Mouse (Mus musculus) hindbrain, embryonic 11.5 days (tissue): ENCODE measurements around the gene Ddx25. TPM values are rescaled to one million over a fixed set of nuclear protein-coding genes. Genes with fewer than 3 reads are reported as not detected.

ENCODE experiments used
- ATAC-seq: fragments of 200-750 bp; cut with Nextera tagmentation; 2 replicates; pipeline ENCODE4 v1.8.0; 2017; ENCODE audit warnings: mild to moderate bottlenecking, moderate TSS enrichment, moderate library complexity; ENCODE audit not compliant: low FRiP score
- DNase-seq: peaks from one replicate; pipeline ENCODE4 v3.0.0-alpha.2; 2015; ENCODE audit warnings: low spot score
- H3K27ac ChIP-seq: fragments of 300-500 bp; sonication (generic); 2 replicates; pipeline ENCODE4 v1.5.1; 2014; ENCODE audit warnings: mild to moderate bottlenecking, low read depth, low read length
- H3K27me3 ChIP-seq: fragments of 300-500 bp; sonication (generic); 2 replicates; pipeline ENCODE4 v1.6.1; 2014; ENCODE audit warnings: mild to moderate bottlenecking, low read length, moderate library complexity, mixed read lengths; ENCODE audit not compliant: control insufficient read depth, insufficient read depth
- H3K36me3 ChIP-seq: fragments of 300-500 bp; sonication (generic); 2 replicates; pipeline ENCODE4 v1.6.1; 2014; ENCODE audit warnings: mild to moderate bottlenecking, low read length, moderate library complexity, mixed read lengths; ENCODE audit not compliant: control insufficient read depth, insufficient read depth
- H3K4me1 ChIP-seq: fragments of 300-500 bp; sonication (generic); replicated peaks from 2 replicates; pipeline ENCODE4 v1.6.1; 2014; ENCODE audit warnings: low read length, mixed read lengths; ENCODE audit not compliant: control insufficient read depth, insufficient read depth
- H3K4me2 ChIP-seq: fragments of 300-500 bp; sonication (generic); replicated peaks from 2 replicates; pipeline ENCODE4 v1.6.1; 2014; ENCODE audit warnings: mild to moderate bottlenecking, low read depth, low read length
- H3K4me3 ChIP-seq: fragments of 300-500 bp; sonication (generic); 2 replicates; pipeline ENCODE4 v1.5.1; 2014; ENCODE audit warnings: low read depth, low read length
- H3K9ac ChIP-seq: fragments of 300-500 bp; sonication (generic); 2 replicates; pipeline ENCODE4 v1.6.1; 2014; ENCODE audit warnings: low read depth, low read length
- H3K9me3 ChIP-seq: fragments of 300-500 bp; sonication (generic); 2 replicates; pipeline ENCODE4 v1.6.1; 2016; ENCODE audit warnings: low read length; ENCODE audit not compliant: control insufficient read depth
- WGBS: fragments of 180-500 bp; shearing (Covaris S2); extraction: QIAGEN DNeasy Blood & Tissue Kit; methylation state at CpG from one replicate; pipeline ENCODE4 v1.1.7; 2014; 5-methylcytosine and 5-hydroxymethylcytosine counted together
- polyA plus RNA-seq: library from polyadenylated mRNA; unstranded; fragments of >200 nt; fragmentation: Nextera tagmentation; extraction: Ambion mirVana; gene quantifications from 2 replicates; pipeline ENCODE4 v1.2.1, GENCODE M21; 2014

The Ddx25 gene
- 9.7 and 10.0 TPM in 2 replicates for polyA plus RNA-seq

DNA sequence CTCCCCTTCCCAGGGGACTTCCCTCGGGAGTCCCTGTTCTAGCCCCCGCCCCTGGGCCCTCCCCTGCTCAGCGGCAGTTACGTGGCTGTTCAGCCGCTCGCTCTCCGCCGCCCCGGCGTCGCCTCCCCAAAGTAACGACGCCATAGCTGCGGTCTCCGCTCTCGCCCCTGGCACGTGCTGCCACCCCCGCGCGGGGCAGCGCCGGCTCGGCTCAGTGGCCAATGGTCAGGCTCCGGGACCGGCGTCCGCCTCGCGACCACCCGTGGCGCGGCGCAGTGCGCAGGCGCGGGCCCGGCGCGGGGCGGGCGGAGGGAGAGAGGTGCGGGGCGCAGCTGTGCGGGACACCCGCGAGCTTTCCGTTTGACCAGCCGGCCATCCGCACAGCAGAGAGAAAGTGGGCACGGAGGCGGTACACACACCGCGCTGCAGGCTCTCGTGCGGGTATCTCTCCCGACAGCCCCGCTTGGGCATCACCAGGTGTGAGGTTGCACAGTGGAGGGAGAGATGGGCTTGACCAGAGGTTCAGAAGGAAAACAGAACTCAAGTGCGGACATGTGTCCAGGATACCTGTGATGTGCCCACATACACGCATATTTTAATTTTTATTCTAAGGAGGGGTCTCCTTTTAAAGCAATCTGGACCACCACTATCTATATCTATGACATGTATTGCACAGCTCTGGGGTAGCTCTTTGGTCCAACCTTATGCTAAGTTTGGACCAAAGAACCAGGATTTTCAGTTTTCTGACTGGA, at the start of gene Ddx25, which contains the start of gene Pus3:
Ddx25 (minus strand) TSS at position 272 of the 752 bp plus-strand sequence.
Pus3 (plus strand) TSS at position 339 of the 752 bp plus-strand sequence.
- DNase-seq (peak; percentile 87), ATAC-seq (peak; percentile 89)
- Histone ChIP-seq H3K27ac (0 out of 2 replicates have a peak within 1 kb of the TSS, but pooled peaks have one; percentile 39), H3K36me3 (peaks cover 3% of the 10 kb centered on the region), H3K4me1 (peaks cover 6% of the 10 kb centered on the region; the same call in 1 of the 2 replicates), H3K4me2 (peak within 1 kb of the TSS; percentile 88), H3K27me3 (peaks cover 2% of the 10 kb centered on the region; the same call in 1 of the 2 replicates), H3K9ac (peak within 1 kb of the TSS; percentile 72), H3K9me3 (no peaks in the 10 kb centered on the region), H3K4me3 (peak within 1 kb of the TSS; percentile 67)
- WGBS: under 1% methylated on average over 54 of the region's 59 CpGs

DNA sequence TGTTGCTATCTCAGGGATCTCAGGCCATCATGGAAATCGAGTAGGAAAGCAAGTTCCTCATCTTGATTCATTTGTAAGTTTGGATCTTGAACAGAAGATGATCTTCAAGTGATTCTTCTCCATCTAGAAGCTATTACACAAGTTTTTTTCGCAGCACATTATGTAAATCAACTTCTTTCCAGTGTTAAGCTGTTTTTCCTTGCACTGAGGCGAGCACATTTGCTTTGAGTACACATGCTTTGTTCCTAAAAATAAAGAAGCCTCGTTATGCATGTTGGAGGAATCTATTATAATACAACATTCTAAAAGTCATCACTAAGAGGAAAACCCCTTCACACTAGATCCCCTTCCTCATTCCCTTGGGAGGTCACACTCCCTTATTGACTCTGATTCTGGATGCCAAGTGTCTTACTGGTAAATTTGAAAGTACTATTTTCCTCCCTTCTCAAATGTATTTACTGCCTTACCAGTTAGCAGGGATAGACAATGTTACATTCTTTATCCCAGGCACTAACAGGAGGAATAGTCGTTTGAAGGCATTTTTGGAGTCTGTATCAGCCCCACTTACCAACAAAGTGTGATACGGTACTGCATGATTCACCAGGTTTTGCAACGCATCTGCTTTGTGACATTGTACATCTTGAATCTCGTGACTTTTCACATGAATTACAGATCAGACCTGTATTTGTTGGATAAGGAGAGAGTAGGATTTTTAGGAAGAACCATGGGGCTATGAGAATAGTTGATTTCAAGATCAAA, 49.5 kb upstream of the Ddx25 start:
- DNase-seq: no peak
- no peaks in the 10 kb centered on the region for H3K27me3 ChIP-seq
- no peaks in the 10 kb centered on the region for H3K4me1 ChIP-seq
- no peak overlapping the region for H3K27ac ChIP-seq
- WGBS: 72% methylated on average over 8 of the region's 8 CpGs
- ATAC-seq: no peak
- H3K4me3 ChIP-seq: no peak overlapping the region
- H3K9me3 ChIP-seq: no peaks in the 10 kb centered on the region
- H3K9ac ChIP-seq: no peak overlapping the region
- H3K4me2 ChIP-seq: no peak overlapping the region
- H3K36me3 ChIP-seq: no peaks in the 10 kb centered on the region

DNA sequence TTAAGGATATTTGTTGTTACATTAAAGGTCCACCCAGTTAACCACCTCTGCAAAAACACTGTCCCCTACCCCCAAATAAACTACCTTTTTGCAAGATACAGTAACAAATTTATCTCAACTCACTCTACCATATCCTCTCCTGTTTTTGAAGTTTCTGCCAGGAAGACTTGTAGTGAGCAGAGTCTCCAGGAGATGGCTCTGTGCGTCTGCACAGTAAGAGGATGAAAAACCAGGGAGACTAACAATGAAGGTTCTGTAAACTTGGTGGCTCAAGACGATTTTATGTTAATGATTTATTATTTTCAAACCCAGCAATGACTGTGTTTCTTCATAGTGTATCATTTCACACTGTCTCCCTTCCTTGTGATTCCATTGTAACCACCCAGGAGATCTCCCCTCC, 34.6 kb upstream of the Ddx25 start:
- no peak overlapping the region for H3K9ac ChIP-seq
- H3K4me1 ChIP-seq: no peaks in the 10 kb centered on the region
- H3K4me3 ChIP-seq: no peak overlapping the region
- no peaks in the 10 kb centered on the region for H3K27me3 ChIP-seq
- no peaks in the 10 kb centered on the region for H3K36me3 ChIP-seq
- peak; percentile 18 for DNase-seq
- WGBS: 21% methylated on average over 2 of the region's 2 CpGs
- no peak for ATAC-seq
- no peak overlapping the region for H3K27ac ChIP-seq
- no peak overlapping the region for H3K4me2 ChIP-seq
- H3K9me3 ChIP-seq: no peaks in the 10 kb centered on the region

DNA sequence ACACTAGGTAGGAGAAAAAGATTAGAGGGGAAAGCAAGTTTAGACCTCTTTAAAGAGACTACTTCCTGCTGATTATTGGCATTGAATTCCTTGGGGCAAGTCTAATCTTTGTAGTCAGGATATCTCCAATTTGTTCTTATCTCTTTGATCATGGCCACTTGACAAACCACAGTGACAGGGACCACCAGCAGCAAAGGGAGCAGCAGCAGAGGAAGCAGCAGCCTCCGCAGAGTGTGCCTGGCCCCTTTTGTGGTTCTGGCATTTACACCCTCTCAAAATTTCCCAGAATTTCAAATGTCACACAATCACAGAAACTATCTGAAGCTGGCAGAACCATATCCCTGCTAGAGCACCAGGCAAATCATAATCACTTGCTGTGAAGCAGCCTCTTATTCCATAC, 29.3 kb upstream of the Ddx25 start:
- H3K9me3 ChIP-seq: no peaks in the 10 kb centered on the region

DNA sequence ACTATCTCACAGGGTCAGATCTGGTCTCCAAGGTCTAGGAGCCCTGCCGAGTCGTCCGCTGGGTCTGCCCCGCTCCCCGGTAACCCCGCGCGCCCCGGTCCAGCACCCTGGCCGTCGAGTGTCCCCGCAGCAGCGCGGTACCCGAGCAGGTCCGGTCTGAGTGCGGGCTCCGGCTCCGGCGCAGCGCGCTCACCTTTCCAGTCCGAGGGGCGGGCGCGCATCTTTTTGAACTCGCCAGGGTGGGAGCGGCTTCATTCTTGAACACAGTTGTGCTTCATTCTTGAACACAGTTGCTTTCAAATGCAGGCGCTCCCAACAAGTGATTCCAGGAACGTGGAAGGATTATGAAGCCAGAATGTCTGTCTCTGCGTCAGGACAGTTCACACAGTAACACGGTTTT, 16.1 kb upstream of the Ddx25 start:
- peak; percentile 27 for DNase-seq
- Histone ChIP-seq H3K36me3 (no peaks in the 10 kb centered on the region), H3K27me3 (peaks cover 2% of the 10 kb centered on the region; the same call in 1 of the 2 replicates), H3K9ac (peak overlapping the region; percentile 31; the same call in 1 of the 2 replicates), H3K9me3 (no peaks in the 10 kb centered on the region), H3K27ac (no peak overlapping the region), H3K4me2 (peak overlapping the region; percentile 42), H3K4me3 (peak overlapping the region; percentile 21), H3K4me1 (no peaks in the 10 kb centered on the region)
- ATAC-seq: no peak
- 4% methylated on average over 31 of the region's 32 CpGs for WGBS

More for the DNA sequence above, 29.3 kb upstream of the Ddx25 start:
- WGBS: 75% methylated on average over 1 of the region's 1 CpGs
- Histone ChIP-seq H3K9ac (no peak overlapping the region), H3K27ac (no peak overlapping the region), H3K4me3 (no peak overlapping the region), H3K27me3 (no peaks in the 10 kb centered on the region), H3K36me3 (no peaks in the 10 kb centered on the region), H3K4me1 (no peaks in the 10 kb centered on the region), H3K4me2 (no peak overlapping the region)
- ATAC-seq: no peak
- DNase-seq: no peak

DNA sequence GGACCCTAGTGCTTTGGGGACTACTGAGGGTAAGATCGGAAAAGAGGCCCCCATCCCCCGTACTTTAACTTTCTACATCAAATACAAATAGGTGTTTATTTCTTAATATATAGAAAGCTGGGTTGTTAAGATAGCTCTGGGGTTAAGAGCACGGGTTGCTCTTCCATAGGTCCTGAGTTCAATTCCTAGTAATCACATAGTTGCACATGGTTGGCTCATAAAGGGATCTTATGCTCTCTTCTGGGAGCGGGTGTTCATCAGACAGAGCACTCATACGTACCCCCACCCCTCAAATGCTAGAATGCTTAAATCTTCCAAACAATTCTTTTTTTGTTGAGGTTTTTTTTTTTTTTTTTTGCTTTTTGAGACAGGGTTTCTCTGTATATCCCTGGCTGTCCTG, 12.3 kb upstream of the Ddx25 start:
- Histone ChIP-seq H3K36me3 (no peaks in the 10 kb centered on the region; the same call in 1 of the 2 replicates), H3K4me3 (peak overlapping the region; percentile 79), H3K9me3 (no peaks in the 10 kb centered on the region), H3K9ac (peak overlapping the region; percentile 85), H3K27me3 (peaks cover 2% of the 10 kb centered on the region; the same call in 1 of the 2 replicates), H3K27ac (peak overlapping the region; percentile 87; the same call in 1 of the 2 replicates), H3K4me2 (peak overlapping the region; percentile 77), H3K4me1 (no peaks in the 10 kb centered on the region)
- DNase-seq: no peak
- WGBS: 12% methylated on average over 5 of the region's 5 CpGs
- ATAC-seq: peak; percentile 18; the same call in 1 of the 2 replicates

DNA sequence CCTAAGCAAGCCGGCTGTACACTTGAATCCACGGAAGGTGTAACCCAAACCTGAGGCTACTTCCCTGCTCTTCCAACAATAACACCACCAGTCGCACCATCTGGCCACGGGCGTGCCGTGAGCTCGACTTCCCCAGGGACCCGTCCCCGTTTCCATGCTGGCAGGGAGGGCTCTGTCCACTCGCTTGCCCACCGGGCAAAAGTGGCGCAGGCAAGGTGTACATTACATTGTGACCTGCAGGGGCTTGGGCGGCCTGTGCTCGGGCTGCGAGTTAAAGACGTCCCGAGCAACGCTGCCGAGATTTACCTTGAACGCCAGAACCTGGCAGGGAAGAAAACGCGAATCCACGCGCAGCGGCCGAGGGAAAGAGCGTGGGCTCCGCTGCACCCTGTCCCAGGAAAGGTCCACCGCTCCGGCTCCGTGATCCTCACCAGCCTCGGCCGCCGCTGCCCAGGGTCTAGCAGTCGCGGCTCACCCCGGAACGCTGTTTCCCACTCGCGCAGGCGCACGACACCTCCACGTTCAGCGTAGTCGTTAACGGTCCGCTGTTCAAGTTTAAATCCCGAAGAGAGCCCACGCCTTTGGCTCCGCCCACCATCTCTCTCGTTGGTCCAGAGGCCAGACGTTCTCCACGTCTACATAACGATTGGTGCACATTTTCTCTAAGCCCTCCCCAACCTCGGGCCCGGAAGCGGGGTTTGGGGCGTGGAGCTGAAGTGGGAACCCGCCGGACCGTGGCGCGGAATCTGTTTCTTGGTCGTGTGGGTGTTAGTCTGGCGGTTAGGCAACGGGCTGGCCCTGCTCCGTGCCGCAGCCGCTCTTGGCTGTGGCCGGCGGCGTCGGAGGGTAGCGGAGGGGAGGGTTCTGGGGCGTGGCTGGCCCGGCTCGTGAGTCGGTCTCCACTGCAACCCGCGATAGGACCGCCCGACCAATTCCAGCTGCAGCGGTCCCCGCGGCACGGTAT, 11.5 kb upstream of the Ddx25 start, which contains the start of the genes Pate2 and Hyls1:
Pate2 (plus strand) TSS at position 714 of the 964 bp plus-strand sequence.
Hyls1 (minus strand) TSS at position 828 of the 964 bp plus-strand sequence.
- WGBS: under 1% methylated on average over 86 of the region's 86 CpGs

DNA sequence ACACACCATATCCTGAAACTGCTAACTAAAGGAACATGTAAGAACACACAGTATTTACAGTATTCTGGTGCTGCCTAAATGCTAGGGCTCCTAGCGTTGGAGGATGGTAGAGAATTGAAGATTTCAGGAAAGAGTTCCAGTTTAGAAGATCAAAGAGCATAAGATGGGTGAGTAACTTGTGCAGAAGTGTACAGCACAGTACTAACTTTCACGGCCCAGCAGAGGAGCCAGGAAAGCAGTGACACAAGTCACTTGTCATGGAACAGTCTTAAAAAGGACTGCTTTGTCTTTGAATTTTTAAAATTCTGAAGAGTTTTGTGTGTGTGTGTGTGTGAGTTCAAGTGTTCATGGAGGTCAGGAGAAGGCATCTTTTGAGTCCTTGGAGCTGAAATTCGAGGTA, 9.7 kb upstream of the Ddx25 start:
- Histone ChIP-seq H3K9me3 (no peaks in the 10 kb centered on the region), H3K27me3 (no peaks in the 10 kb centered on the region), H3K9ac (no peak overlapping the region), H3K27ac (no peak overlapping the region), H3K4me2 (no peak overlapping the region), H3K36me3 (peaks cover 4% of the 10 kb centered on the region; the same call in 1 of the 2 replicates), H3K4me3 (no peak overlapping the region), H3K4me1 (no peaks in the 10 kb centered on the region)
- ATAC-seq (no peak), DNase-seq (no peak)
- WGBS: 81% methylated on average over 3 of the region's 3 CpGs

More for the DNA sequence above, 11.5 kb upstream of the Ddx25 start, which contains the start of the genes Pate2 and Hyls1:
- H3K4me3 ChIP-seq: peak within 1 kb of the TSS; percentile 79
- peak within 1 kb of the TSS; percentile 87 for H3K27ac ChIP-seq
- H3K9ac ChIP-seq: peak within 1 kb of the TSS; percentile 85
- peaks cover 4% of the 10 kb centered on the region; the same call in 1 of the 2 replicates for H3K36me3 ChIP-seq
- DNase-seq (peak; percentile 95), ATAC-seq (peak; percentile 97)
- H3K27me3 ChIP-seq: no peaks in the 10 kb centered on the region
- no peaks in the 10 kb centered on the region for H3K4me1 ChIP-seq
- H3K9me3 ChIP-seq: no peaks in the 10 kb centered on the region
- H3K4me2 ChIP-seq: peak within 1 kb of the TSS; percentile 77
